20 mouse cellular contexts compared by ENCODE assay signal in genomic region chr7:122498461-122498860, GRCm38 (mm10).
DNase-seq lines count a peak whose midpoint lies in the region; ATAC-seq and TF ChIP-seq lines count a peak whose summit lies in the region.
"Had no signal": no experiment of that assay in that cellular context is flagged by ENCODE, and none has a peak within 500 bp of the region (broad histone marks: within the 10 kb centered on the region; RNA-seq: fewer than 3 reads in every experiment).

No protein-coding gene starts in this region.

- no peaks in the 10 kb centered on the region for H3K4me1 ChIP-seq in midbrain, embryonic 11.5 days (ENCODE audit: control insufficient read depth, insufficient read depth, low read length)
- H3K4me1 ChIP-seq in midbrain, postnatal 0 days (ENCODE audit: insufficient read depth, low read length) = no peaks in the 10 kb centered on the region
- H3K4me1 ChIP-seq in olfactory bulb, adult 2 months (ENCODE audit: control insufficient read depth, insufficient read depth, low read length) = peaks cover 9% of the 10 kb centered on the region
- H3K4me1 ChIP-seq: embryonic facial prominence, embryonic 10.5 days; forebrain, embryonic 10.5 days; heart, embryonic 12.5 days had no signal

- DNase-seq in adrenal gland, adult (ENCODE audit: inconsistent age in 2 of 2, low spot score in 1 of 2) = peak; percentile 17 to 63
- no peak for DNase-seq in adrenal gland, postnatal 25 days
- DNase-seq in midbrain, embryonic 11.5 days (ENCODE audit: low spot score, missing footprints) = peak; percentile 51
- no peak for DNase-seq in midbrain, postnatal 0 days (ENCODE audit: low spot score)
- peak; percentile 14 for DNase-seq in adrenal gland, postnatal 14 days
- no peak for DNase-seq in kidney, postnatal 4 days
- DNase-seq: cerebellum, adult 2 months; cerebellum, postnatal 10 days; gastrocnemius, adult 2 months; gastrocnemius, postnatal 25 days had no signal

- H3K9me3 ChIP-seq in midbrain, embryonic 11.5 days (ENCODE audit: control insufficient read depth, low read length) = no peaks in the 10 kb centered on the region
- no peaks in the 10 kb centered on the region for H3K9me3 ChIP-seq in midbrain, postnatal 0 days (ENCODE audit: low read length)
- H3K9me3 ChIP-seq: embryonic facial prominence, embryonic 10.5 days; forebrain, embryonic 10.5 days; heart, embryonic 12.5 days; hindbrain, embryonic 10.5 days had no signal

- no peak overlapping the region for H3K27ac ChIP-seq in midbrain, embryonic 11.5 days (ENCODE audit: low read depth, low read length)
- H3K27ac ChIP-seq in midbrain, postnatal 0 days (ENCODE audit: low read depth, low read length) = no peak overlapping the region
- 0 out of 2 replicates have a peak overlapping the region, but pooled peaks have one; percentile 42 for H3K27ac ChIP-seq in olfactory bulb, adult 2 months (ENCODE audit: insufficient read depth, low read depth, low read length)
- H3K27ac ChIP-seq: embryonic facial prominence, embryonic 10.5 days; forebrain, embryonic 10.5 days; gastrocnemius, adult 2 months; hindbrain, embryonic 10.5 days; hindbrain, embryonic 14.5 days had no signal

- 47% methylated on average over 5 of the region's 5 CpGs for WGBS in midbrain, embryonic 11.5 days
- WGBS in midbrain, postnatal 0 days = 40% methylated on average over 5 of the region's 5 CpGs
- WGBS in olfactory bulb, adult 2 months = 30% methylated on average over 5 of the region's 5 CpGs

- H3K27me3 ChIP-seq in midbrain, embryonic 11.5 days (ENCODE audit: control insufficient read depth, insufficient read depth, low read length) = no peaks in the 10 kb centered on the region
- no peaks in the 10 kb centered on the region for H3K27me3 ChIP-seq in midbrain, postnatal 0 days (ENCODE audit: insufficient read depth, low read length)
- H3K27me3 ChIP-seq: heart, embryonic 12.5 days had no signal

- no peak overlapping the region for H3K4me2 ChIP-seq in midbrain, embryonic 11.5 days
- H3K4me2 ChIP-seq in midbrain, postnatal 0 days (ENCODE audit: low read depth, low read length, poor library complexity, severe bottlenecking) = no peak overlapping the region
- H3K4me2 ChIP-seq: heart, embryonic 12.5 days; hindbrain, embryonic 14.5 days had no signal

- ATAC-seq in midbrain, embryonic 11.5 days (ENCODE audit: low FRiP score) = no peak
- ATAC-seq in midbrain, postnatal 0 days (ENCODE audit: low FRiP score) = no peak
- ATAC-seq in erythroblast, adult 5-6 weeks (replicated peaks; ENCODE audit: low FRiP score, poor library complexity, severe bottlenecking) = no peak
- ATAC-seq: activated CD4-positive, CD25-positive, alpha-beta regulatory T cell, adult 4 months; forebrain, embryonic 14.5 days had no signal

- no peak overlapping the region for H3K9ac ChIP-seq in midbrain, embryonic 11.5 days (ENCODE audit: low read length)
- H3K9ac ChIP-seq in midbrain, postnatal 0 days (replicated peaks; ENCODE audit: low read length, poor library complexity, severe bottlenecking) = no peak overlapping the region
- H3K9ac ChIP-seq: heart, embryonic 12.5 days; hindbrain, embryonic 14.5 days had no signal

- no peak for TF ChIP-seq CTCF in midbrain, postnatal 0 days (IDR thresholded peaks at IDR 0.05)
- no peak for TF ChIP-seq CTCF in olfactory bulb, adult 2 months (IDR thresholded peaks at IDR 0.05; ENCODE audit: insufficient read depth, low read depth, low read length)

- H3K36me3 ChIP-seq in midbrain, embryonic 11.5 days (ENCODE audit: control insufficient read depth, insufficient read depth, low read length) = no peaks in the 10 kb centered on the region
- H3K36me3 ChIP-seq in midbrain, postnatal 0 days (ENCODE audit: insufficient read depth, low read length) = no peaks in the 10 kb centered on the region
- H3K36me3 ChIP-seq: embryonic facial prominence, embryonic 10.5 days; forebrain, embryonic 10.5 days; heart, embryonic 12.5 days; hindbrain, embryonic 10.5 days had no signal

- no peak overlapping the region for H3K4me3 ChIP-seq in midbrain, embryonic 11.5 days (ENCODE audit: low read depth, low read length)
- H3K4me3 ChIP-seq in midbrain, postnatal 0 days (ENCODE audit: low read depth, low read length) = no peak overlapping the region
- no peak overlapping the region for H3K4me3 ChIP-seq in olfactory bulb, adult 2 months (ENCODE audit: insufficient read depth, low read depth, low read length)
- H3K4me3 ChIP-seq: embryonic facial prominence, embryonic 10.5 days; erythroblast, embryonic 14.5 days; forebrain, embryonic 10.5 days; gastrocnemius, adult 2 months; heart, embryonic 12.5 days; hindbrain, embryonic 10.5 days had no signal

- no peak for TF ChIP-seq POLR2A in olfactory bulb, adult 2 months (IDR thresholded peaks at IDR 0.05; ENCODE audit: insufficient read depth, low read depth, low read length)

Comparison
In these comparisons a context has a peak if more than half of its experiments do, and no peak if none do; other contexts are left out.
1. DNase-seq: peak in adrenal gland, adult (2 of 2), midbrain, embryonic 11.5 days (single experiment) and adrenal gland, postnatal 14 days (single experiment); none in adrenal gland, postnatal 25 days (single experiment), midbrain, postnatal 0 days (single experiment) and kidney, postnatal 4 days (0 of 2).